Mouse (Mus musculus): Measurements from ENCODE around the gene Sox5. TPM values are rescaled to one million over a fixed set of nuclear protein-coding genes. Genes with fewer than 3 reads are reported as not detected.

Gene Sox5
- polyA plus RNA-seq, 1 experiment = 24.3 TPM

- H3K4me1 ChIP-seq (ENCODE audit: control insufficient read depth, insufficient read depth, low read length) = no peaks in the 10 kb centered on the region
- no peak for TF ChIP-seq CTCF (IDR thresholded peaks at IDR 0.05; ENCODE audit: extremely low read depth, insufficient read depth, low read length)
- no peak for TF ChIP-seq POLR2A (IDR thresholded peaks at IDR 0.05; ENCODE audit: extremely low read depth, insufficient read depth, low read length)
- H3K27ac ChIP-seq (ENCODE audit: insufficient read depth, low read length) = no peak overlapping the region
- no peak overlapping the region for H3K4me3 ChIP-seq (ENCODE audit: insufficient read depth, low read length)
These were observed 309.5 kb downstream of the Sox5 start for GRCm38 (mm10) chr6:144472089-144472900.

DNA sequence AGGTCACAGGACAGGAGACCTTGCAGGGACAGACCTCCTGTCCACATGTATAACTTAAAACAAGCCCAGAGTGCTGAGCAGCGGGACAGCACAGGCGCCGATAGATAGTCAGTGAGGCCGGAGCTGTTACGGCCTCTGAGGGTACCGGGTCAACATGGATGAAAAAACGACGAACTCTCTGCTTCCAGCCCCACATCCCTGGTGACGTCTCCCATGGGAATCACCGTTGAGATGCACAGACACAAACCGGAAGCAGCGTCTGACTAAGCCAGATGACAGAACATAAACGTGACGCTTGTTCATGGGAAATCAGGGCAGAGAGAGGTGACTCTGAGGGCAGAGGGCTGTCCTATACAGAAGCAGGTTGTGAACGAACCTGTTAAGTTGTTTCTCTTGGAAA lies 315.1 kb downstream of the Sox5 start:
- no peak overlapping the region for H3K4me3 ChIP-seq (ENCODE audit: insufficient read depth, low read length)
- no peak for TF ChIP-seq POLR2A (IDR thresholded peaks at IDR 0.05; ENCODE audit: extremely low read depth, insufficient read depth, low read length)
- no peak for TF ChIP-seq CTCF (IDR thresholded peaks at IDR 0.05; ENCODE audit: extremely low read depth, insufficient read depth, low read length)
- H3K4me1 ChIP-seq (ENCODE audit: control insufficient read depth, insufficient read depth, low read length) = no peaks in the 10 kb centered on the region
- H3K27ac ChIP-seq (ENCODE audit: insufficient read depth, low read length) = no peak overlapping the region

DNA sequence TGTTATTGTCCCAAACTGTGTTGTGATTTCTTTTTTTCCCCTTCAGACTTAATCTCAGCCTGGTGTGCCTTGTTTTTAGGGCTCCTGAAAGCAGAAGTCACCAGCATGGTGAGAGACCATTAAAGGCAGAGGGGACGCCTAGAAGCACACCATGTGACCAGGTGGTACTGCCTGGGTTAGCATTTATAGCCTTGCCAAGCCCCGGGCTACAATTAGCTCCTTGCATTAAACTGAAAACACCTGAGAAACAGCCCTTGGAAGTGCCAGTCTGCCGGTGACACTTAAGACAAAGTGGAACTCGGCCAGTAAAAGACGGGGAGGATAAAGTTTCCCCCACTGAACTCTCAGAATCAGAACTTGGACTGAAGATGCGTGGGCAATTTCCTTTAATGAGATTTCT lies 318.1 kb downstream of the Sox5 start:
- no peaks in the 10 kb centered on the region for H3K4me1 ChIP-seq (ENCODE audit: control insufficient read depth, insufficient read depth, low read length)
- H3K27ac ChIP-seq (ENCODE audit: insufficient read depth, low read length) = no peak overlapping the region
- TF ChIP-seq POLR2A (IDR thresholded peaks at IDR 0.05; ENCODE audit: extremely low read depth, insufficient read depth, low read length) (no peak), CTCF (IDR thresholded peaks at IDR 0.05; ENCODE audit: extremely low read depth, insufficient read depth, low read length) (no peak)
- H3K4me3 ChIP-seq (ENCODE audit: insufficient read depth, low read length) = no peak overlapping the region

DNA sequence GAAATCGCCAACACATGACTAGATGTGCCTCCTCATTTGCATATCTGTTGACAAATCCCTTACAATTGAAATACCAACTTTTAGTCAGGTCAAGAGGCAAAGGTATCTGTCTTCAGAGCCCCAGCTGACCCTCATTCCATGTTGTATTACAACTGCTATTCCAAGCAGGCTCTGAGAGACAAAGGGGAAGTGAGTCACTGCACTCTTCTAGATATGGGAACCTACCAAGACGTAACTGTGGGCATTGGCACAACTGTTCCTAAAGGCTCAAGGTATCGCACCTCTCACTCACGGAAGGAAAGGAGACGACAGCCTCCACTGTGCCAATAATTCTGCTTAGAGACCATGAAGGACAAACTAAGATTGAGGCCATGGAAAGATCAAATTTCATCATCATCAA lies 318.5 kb downstream of the Sox5 start:
- TF ChIP-seq POLR2A (IDR thresholded peaks at IDR 0.05; ENCODE audit: extremely low read depth, insufficient read depth, low read length) (no peak), CTCF (IDR thresholded peaks at IDR 0.05; ENCODE audit: extremely low read depth, insufficient read depth, low read length) (no peak)
- H3K27ac ChIP-seq (ENCODE audit: insufficient read depth, low read length) = no peak overlapping the region
- no peaks in the 10 kb centered on the region for H3K4me1 ChIP-seq (ENCODE audit: control insufficient read depth, insufficient read depth, low read length)
- H3K4me3 ChIP-seq (ENCODE audit: insufficient read depth, low read length) = no peak overlapping the region

GRCm38 (mm10) chr6:144459486-144459885 lies 322.3 kb downstream of the Sox5 start:
- Histone ChIP-seq H3K4me1 (ENCODE audit: control insufficient read depth, insufficient read depth, low read length) (no peaks in the 10 kb centered on the region), H3K4me3 (ENCODE audit: insufficient read depth, low read length) (no peak overlapping the region), H3K27ac (ENCODE audit: insufficient read depth, low read length) (no peak overlapping the region)
- TF ChIP-seq POLR2A (IDR thresholded peaks at IDR 0.05; ENCODE audit: extremely low read depth, insufficient read depth, low read length) (no peak), CTCF (IDR thresholded peaks at IDR 0.05; ENCODE audit: extremely low read depth, insufficient read depth, low read length) (no peak)

DNA sequence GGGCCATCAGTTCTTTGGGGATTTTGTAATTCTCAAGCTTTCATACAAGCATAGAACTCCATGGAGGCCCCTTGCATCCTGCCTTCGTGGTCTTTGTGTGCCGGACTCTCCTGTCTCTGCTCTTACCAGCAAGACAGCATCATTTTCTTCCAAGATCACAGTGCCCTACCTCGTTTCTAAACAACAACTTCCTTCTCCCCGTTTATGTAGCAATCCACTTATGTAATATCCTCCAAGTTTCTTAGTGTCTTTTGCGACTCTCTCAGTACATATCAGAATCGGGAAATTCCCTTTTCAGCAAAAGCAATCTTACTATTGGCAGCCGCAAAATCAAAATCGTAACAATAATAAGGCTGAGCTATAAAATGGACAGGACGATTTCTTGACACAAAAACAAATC lies 324.3 kb downstream of the Sox5 start:
- Histone ChIP-seq H3K4me3 (ENCODE audit: insufficient read depth, low read length) (no peak overlapping the region), H3K4me1 (ENCODE audit: control insufficient read depth, insufficient read depth, low read length) (peaks cover 3% of the 10 kb centered on the region)
- TF ChIP-seq POLR2A (IDR thresholded peaks at IDR 0.05; ENCODE audit: extremely low read depth, insufficient read depth, low read length) (no peak), CTCF (IDR thresholded peaks at IDR 0.05; ENCODE audit: extremely low read depth, insufficient read depth, low read length) (no peak)

GRCm38 (mm10) chr6:144454291-144455276 lies 327.2 kb downstream of the Sox5 start:
- H3K4me3 ChIP-seq (ENCODE audit: insufficient read depth, low read length) = no peak overlapping the region
- H3K27ac ChIP-seq (ENCODE audit: insufficient read depth, low read length) = no peak overlapping the region
- H3K4me1 ChIP-seq (ENCODE audit: control insufficient read depth, insufficient read depth, low read length) = peaks cover 3% of the 10 kb centered on the region
- no peak for TF ChIP-seq POLR2A (IDR thresholded peaks at IDR 0.05; ENCODE audit: extremely low read depth, insufficient read depth, low read length)
- no peak for TF ChIP-seq CTCF (IDR thresholded peaks at IDR 0.05; ENCODE audit: extremely low read depth, insufficient read depth, low read length)

More for the DNA sequence above, 324.3 kb downstream of the Sox5 start:
- H3K27ac ChIP-seq (ENCODE audit: insufficient read depth, low read length) = no peak overlapping the region

DNA sequence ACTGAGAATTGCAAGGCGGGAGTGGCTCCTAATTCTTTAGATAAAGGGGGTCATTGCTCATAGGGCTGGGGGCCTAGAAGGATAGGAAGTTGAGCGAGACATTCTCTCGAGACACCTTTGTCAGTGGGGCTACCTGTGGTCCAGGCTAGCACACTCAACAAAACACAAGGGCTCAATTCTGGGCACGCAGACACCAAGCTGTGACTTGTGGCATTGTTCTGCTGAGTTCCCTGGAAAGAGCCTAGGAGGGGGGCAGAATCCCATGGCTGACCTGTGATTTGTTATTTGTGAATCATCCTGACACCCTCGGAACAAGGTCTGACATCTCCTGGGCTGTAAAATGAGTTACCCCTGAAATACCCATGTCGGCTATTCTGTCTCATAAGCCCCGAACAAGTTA lies 328.2 kb downstream of the Sox5 start:
- Histone ChIP-seq H3K27ac (ENCODE audit: insufficient read depth, low read length) (no peak overlapping the region), H3K4me3 (ENCODE audit: insufficient read depth, low read length) (no peak overlapping the region), H3K4me1 (ENCODE audit: control insufficient read depth, insufficient read depth, low read length) (peaks cover 3% of the 10 kb centered on the region)
- TF ChIP-seq POLR2A (IDR thresholded peaks at IDR 0.05; ENCODE audit: extremely low read depth, insufficient read depth, low read length) = no peak
- TF ChIP-seq CTCF (IDR thresholded peaks at IDR 0.05; ENCODE audit: extremely low read depth, insufficient read depth, low read length) = no peak

- TF ChIP-seq CTCF (IDR thresholded peaks at IDR 0.05; ENCODE audit: extremely low read depth, insufficient read depth, low read length) = no peak
- no peak for TF ChIP-seq POLR2A (IDR thresholded peaks at IDR 0.05; ENCODE audit: extremely low read depth, insufficient read depth, low read length)
- peaks cover 3% of the 10 kb centered on the region for H3K4me1 ChIP-seq (ENCODE audit: control insufficient read depth, insufficient read depth, low read length)
- no peak overlapping the region for H3K4me3 ChIP-seq (ENCODE audit: insufficient read depth, low read length)
- no peak overlapping the region for H3K27ac ChIP-seq (ENCODE audit: insufficient read depth, low read length)
These were observed 328.6 kb downstream of the Sox5 start for GRCm38 (mm10) chr6:144453147-144453546.

Data from cortical plate, adult 2 months (tissue).